Mouse (Mus musculus): Measurements from ENCODE around the gene Acot1. TPM values are rescaled to one million over a fixed set of nuclear protein-coding genes. Genes with fewer than 3 reads are reported as not detected.
A peak's percentile ranks its signal among the peaks of the same experiment; 100 is the strongest.

The Acot1 gene
- polyA plus RNA-seq, 1 experiment: 47.0 TPM

DNA sequence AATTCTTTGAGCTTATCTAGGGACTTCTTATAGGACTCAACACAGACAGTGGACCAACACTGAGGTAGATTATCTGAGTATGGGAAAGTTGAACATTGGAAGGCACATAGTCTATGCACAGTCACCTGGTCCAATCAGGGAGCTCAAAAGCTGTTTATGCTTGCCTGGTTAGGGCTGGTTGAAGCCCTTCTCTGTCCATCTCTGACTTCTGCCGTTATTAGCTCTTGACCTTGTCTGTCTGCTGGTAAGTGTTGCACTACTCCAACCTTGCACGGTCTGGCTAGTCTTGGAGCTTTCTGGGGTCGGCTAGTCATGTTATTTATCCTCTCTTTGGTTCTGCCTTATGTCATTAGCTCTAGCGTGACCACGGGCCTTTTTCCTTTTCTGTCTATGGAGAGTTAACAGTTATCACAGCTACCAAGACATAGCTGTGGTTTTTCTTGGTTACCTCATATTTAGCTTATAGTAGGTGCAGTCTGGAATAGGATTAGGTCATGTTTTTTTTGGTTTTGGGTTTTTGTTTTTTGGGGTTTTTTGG, 42.7 kb downstream of the Acot1 start, which contains the start of gene Acot3:
Gene Acot3, plus strand, starts transcription at position 208 of the 538 bp plus-strand sequence.
- no peak for DNase-seq (ENCODE audit: low read depth)
- no peak for TF ChIP-seq CTCF (IDR thresholded peaks at IDR 0.05; ENCODE audit: borderline replicate concordance, extremely low read depth, insufficient read depth, insufficient read length)

DNA sequence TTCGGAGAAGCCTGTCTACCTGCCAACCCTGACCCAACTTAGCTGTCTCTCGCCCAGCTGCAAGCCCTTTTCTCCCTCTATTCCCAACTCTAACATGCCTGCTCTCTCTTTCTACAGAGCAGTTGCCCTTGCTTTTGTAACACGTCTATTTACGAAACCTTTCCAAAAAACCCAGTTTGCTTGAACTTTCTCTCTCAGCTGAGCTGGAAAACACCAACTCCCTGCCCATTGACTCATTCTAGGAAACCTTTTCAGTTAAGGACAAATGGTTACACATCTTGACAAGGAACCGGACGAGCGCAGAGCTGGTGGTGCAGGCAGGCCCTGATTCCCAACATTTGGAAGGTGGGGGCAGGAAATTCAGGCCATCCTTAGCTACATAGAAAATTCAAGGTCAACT, 43.3 kb downstream of the Acot1 start:
- DNase-seq (ENCODE audit: low read depth): no peak
- no peak for TF ChIP-seq POLR2A (IDR thresholded peaks at IDR 0.05; ENCODE audit: borderline replicate concordance, extremely low read depth, insufficient read depth, insufficient read length, poor library complexity, severe bottlenecking)

DNA sequence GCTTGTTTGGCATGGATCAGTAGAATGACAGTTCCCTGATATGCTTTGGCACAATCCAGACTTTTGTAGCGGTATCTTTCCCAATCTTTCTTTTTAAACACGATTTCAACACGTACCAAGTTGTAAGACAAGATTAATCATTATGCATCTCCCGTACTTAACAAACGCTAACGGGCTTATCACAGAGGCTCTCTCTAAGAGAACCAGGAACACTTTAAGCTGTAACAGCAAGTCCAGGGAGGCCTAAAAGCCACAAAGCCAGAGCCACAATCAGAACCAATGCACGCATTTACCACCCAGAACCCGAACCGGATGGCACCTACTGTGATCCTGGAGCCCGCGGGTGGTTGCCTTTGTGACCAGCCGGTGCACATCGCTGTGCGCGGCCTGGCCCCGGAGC, 43.9 kb downstream of the Acot1 start:
- DNase-seq (ENCODE audit: low read depth): peak; percentile 34

DNA sequence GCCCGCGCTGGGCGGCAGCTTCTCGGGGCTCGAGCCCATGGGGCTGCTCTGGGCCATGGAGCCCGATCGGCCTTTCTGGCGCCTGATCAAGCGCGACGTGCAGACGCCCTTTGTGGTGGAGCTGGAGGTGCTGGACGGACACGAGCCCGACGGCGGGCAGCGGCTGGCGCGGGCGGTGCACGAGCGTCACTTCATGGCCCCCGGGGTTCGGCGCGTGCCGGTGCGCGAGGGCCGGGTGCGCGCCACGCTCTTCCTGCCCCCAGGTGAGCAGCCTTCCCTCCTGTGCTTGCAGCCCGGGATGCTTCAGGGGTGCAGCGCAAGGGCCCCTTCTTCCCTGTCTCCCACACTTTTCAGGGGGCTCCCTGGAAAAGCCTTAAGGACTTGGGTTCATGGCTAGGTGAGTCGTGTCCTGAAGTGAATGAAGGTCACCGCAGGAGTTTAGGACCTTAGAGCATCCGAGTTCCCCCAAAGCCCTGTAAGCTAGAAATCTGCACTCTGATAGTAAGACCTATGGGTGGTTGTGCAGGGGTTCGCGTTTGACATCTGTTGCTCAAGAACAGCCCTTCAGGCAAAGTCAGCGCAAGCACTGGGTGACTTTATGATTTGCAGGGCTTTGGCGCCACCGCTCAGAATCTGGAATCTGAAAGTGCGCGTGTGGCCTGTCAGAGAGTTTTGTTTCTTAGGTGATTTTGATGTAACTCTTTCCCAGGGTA, 44.5 kb downstream of the Acot1 start:
- DNase-seq (ENCODE audit: low read depth): peak; percentile 51
- TF ChIP-seq CTCF (IDR thresholded peaks at IDR 0.05; ENCODE audit: borderline replicate concordance, extremely low read depth, insufficient read depth, insufficient read length): no peak
- TF ChIP-seq POLR2A (IDR thresholded peaks at IDR 0.05; ENCODE audit: borderline replicate concordance, extremely low read depth, insufficient read depth, insufficient read length, poor library complexity, severe bottlenecking): no peak

More for the DNA sequence above, 43.9 kb downstream of the Acot1 start:
- TF ChIP-seq POLR2A (IDR thresholded peaks at IDR 0.05; ENCODE audit: borderline replicate concordance, extremely low read depth, insufficient read depth, insufficient read length, poor library complexity, severe bottlenecking) (no peak), CTCF (IDR thresholded peaks at IDR 0.05; ENCODE audit: borderline replicate concordance, extremely low read depth, insufficient read depth, insufficient read length) (no peak)

DNA sequence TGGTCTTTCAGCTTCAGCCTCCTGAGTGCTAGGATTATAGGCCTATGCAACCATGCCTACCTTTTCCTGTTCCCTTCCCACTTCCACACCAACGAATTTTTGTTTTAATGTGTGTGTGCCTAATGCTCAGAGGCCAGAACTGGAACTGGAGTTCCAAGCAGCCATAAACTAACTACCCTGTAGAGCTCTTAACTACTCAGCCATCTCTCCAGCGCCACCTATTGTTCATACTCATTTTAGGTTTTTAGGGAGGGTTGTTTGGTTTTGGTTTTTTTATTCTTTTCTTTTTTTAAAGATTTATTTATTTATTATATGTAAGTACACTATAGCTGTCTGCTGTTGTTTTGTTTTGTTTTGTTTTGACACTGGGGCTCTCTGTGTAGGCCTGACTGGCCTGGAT, 51.7 kb downstream of the Acot1 start:
- DNase-seq (ENCODE audit: low read depth): peak; percentile 18
- TF ChIP-seq POLR2A (IDR thresholded peaks at IDR 0.05; ENCODE audit: borderline replicate concordance, extremely low read depth, insufficient read depth, insufficient read length, poor library complexity, severe bottlenecking) (no peak), CTCF (IDR thresholded peaks at IDR 0.05; ENCODE audit: borderline replicate concordance, extremely low read depth, insufficient read depth, insufficient read length) (no peak)

DNA sequence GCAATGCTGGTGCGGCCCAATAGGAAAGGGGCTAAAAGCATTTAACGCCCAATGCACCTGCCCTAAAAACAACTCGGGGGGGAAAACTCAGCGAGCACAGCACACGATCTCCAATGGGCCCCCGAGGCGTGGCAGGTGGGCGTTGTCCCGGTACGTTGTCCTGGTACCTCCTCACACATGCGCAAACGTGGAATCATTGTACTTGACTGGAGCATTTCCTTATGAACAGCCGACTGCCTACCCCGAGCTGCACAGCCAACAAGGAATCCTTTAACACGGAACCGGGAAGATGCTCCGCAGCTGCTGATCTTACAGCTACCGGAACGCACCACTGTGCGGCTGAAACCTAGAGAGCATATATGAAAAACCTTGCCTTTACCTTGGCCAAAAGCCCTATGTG, 53.0 kb downstream of the Acot1 start:
- TF ChIP-seq CTCF (IDR thresholded peaks at IDR 0.05; ENCODE audit: borderline replicate concordance, extremely low read depth, insufficient read depth, insufficient read length): no peak
- TF ChIP-seq POLR2A (IDR thresholded peaks at IDR 0.05; ENCODE audit: borderline replicate concordance, extremely low read depth, insufficient read depth, insufficient read length, poor library complexity, severe bottlenecking): no peak
- no peak for DNase-seq (ENCODE audit: low read depth)

DNA sequence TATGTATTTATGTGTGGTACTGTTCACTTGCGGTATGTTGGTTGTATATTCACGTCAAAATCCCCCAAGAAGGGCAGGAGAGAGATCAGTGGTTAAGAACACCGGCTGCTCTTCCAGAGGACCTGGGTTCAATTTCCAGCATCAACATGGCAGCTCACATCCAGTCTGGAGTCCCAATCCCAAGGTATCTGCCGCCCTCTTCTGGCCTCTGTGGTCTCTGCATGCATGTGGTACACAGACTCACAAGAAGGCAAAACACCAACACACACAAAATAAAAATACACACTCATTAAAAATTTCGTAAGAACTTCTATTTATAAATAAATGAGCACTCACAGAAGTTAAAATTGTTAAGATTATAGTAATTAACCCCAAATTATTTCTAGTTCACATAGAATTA, 53.9 kb downstream of the Acot1 start:
- TF ChIP-seq CTCF (IDR thresholded peaks at IDR 0.05; ENCODE audit: borderline replicate concordance, extremely low read depth, insufficient read depth, insufficient read length) (peak; percentile 31; the same call in 1 of the 2 replicates), POLR2A (IDR thresholded peaks at IDR 0.05; ENCODE audit: borderline replicate concordance, extremely low read depth, insufficient read depth, insufficient read length, poor library complexity, severe bottlenecking) (no peak)
- peak; percentile 2 for DNase-seq (ENCODE audit: low read depth)

DNA sequence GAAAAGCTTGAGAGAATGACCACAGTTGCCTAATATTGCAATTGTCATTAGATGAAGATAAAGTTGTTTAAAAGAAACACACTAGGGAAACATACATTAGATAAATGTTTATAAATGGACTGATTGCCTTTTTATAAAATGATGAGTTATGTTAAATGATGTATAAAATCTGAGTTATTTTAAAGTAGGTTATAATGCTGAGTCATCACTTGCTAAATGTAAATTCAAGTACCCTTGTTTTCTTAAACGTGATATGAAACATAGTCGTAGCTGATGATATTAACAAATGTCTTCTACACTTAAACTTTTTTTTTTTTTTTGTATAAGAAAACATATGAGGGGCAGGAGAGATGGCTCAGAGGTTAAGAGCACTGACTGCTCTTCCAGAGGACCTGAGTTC, 54.5 kb downstream of the Acot1 start:
- DNase-seq (ENCODE audit: low read depth): no peak
- no peak for TF ChIP-seq POLR2A (IDR thresholded peaks at IDR 0.05; ENCODE audit: borderline replicate concordance, extremely low read depth, insufficient read depth, insufficient read length, poor library complexity, severe bottlenecking)
- no peak for TF ChIP-seq CTCF (IDR thresholded peaks at IDR 0.05; ENCODE audit: borderline replicate concordance, extremely low read depth, insufficient read depth, insufficient read length)

DNA sequence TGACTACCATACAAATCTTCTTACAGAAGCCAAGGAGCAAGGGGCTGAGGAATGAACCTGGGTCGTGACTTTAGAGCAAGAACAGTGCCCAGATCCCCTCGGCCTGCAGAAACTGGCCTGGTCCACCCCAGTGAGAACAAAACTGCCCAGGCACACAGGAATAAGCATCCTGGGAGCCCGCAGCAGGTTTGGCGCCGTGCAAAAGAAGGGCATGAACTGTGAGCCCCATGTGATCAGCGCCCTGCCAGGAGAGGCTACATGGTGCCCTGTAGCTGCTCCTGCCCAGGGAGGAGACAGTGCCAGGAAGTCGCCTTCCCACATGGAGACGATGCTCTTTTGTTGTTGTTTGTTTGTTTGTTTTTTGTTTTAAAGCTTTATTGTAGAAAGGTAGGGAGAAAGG, 55.3 kb downstream of the Acot1 start:
- TF ChIP-seq CTCF (IDR thresholded peaks at IDR 0.05; ENCODE audit: borderline replicate concordance, extremely low read depth, insufficient read depth, insufficient read length) (no peak), POLR2A (IDR thresholded peaks at IDR 0.05; ENCODE audit: borderline replicate concordance, extremely low read depth, insufficient read depth, insufficient read length, poor library complexity, severe bottlenecking) (no peak)
- no peak for DNase-seq (ENCODE audit: low read depth)

DNA sequence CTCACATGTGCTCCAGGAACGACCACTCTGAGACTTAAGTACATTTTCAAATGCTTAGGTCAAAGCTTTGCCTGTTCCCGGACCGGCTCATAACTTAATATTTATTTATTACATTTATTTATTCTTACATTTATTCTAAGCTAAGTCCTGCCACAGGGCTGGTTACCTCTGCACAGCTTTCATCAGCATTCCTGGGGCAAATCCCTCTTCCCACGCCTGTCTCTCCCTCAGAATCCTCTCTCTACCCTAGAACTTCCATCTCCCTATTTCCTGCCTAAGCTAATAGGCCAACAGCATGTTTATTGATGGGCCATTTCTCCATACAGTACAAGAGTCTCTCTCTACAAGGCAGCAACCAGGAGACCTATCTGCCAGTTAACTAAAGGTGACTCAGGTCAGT, 58.5 kb downstream of the Acot1 start:
- TF ChIP-seq POLR2A (IDR thresholded peaks at IDR 0.05; ENCODE audit: borderline replicate concordance, extremely low read depth, insufficient read depth, insufficient read length, poor library complexity, severe bottlenecking): no peak
- TF ChIP-seq CTCF (IDR thresholded peaks at IDR 0.05; ENCODE audit: borderline replicate concordance, extremely low read depth, insufficient read depth, insufficient read length): no peak
- DNase-seq (ENCODE audit: low read depth): no peak

Other genes with a start within 250 kb of the Acot1 start
- 0.77 and 0.85 TPM in 2 replicates for gene Papln, start 245.9 kb upstream of the Acot1 start, polyA plus RNA-seq (2012; rRNA removed)
- 36.7 and 44.7 TPM in 2 replicates for gene Numb, start 87.6 kb upstream of the Acot1 start, polyA plus RNA-seq (2012; rRNA removed)
- gene Riox1, start 58.9 kb upstream of the Acot1 start, polyA plus RNA-seq (2012; rRNA removed): 16.4 and 19.2 TPM in 2 replicates
- gene Heatr4, start 24.6 kb upstream of the Acot1 start, polyA plus RNA-seq (2012; rRNA removed): not detected in 2 replicates
- 3.1 and 4.5 TPM in 2 replicates for gene Acot2, start 21.6 kb upstream of the Acot1 start, polyA plus RNA-seq (2012; rRNA removed)
- gene Acot4, start 28.9 kb downstream of the Acot1 start, polyA plus RNA-seq (2012; rRNA removed): 0.21 and 0.45 TPM in 2 replicates
- gene Gm49366, start 29.4 kb downstream of the Acot1 start, polyA plus RNA-seq (2012; rRNA removed): 0.49 TPM in 1 of 2 replicates, not detected in the other
- 0.21 and 0.36 TPM in 2 replicates for gene Acot3, start 42.7 kb downstream of the Acot1 start, polyA plus RNA-seq (2012; rRNA removed)
- 0.07 TPM in 1 of 2 replicates, not detected in the other for gene Acot5, start 59.8 kb downstream of the Acot1 start, polyA plus RNA-seq (2012; rRNA removed)
- 2.8 and 3.0 TPM in 2 replicates for gene Acot6, start 91.2 kb downstream of the Acot1 start, polyA plus RNA-seq (2012; rRNA removed)
- 15.6 and 20.2 TPM in 2 replicates for gene Dnal1, start 104.9 kb downstream of the Acot1 start, polyA plus RNA-seq (2012; rRNA removed)
- gene Pnma1, start 139.0 kb downstream of the Acot1 start, polyA plus RNA-seq (2012; rRNA removed): 3.2 TPM in 2 replicates
- gene Elmsan1, start 209.4 kb downstream of the Acot1 start, polyA plus RNA-seq (2012; rRNA removed): 6.8 and 7.9 TPM in 2 replicates